In the genomic region with DNA sequence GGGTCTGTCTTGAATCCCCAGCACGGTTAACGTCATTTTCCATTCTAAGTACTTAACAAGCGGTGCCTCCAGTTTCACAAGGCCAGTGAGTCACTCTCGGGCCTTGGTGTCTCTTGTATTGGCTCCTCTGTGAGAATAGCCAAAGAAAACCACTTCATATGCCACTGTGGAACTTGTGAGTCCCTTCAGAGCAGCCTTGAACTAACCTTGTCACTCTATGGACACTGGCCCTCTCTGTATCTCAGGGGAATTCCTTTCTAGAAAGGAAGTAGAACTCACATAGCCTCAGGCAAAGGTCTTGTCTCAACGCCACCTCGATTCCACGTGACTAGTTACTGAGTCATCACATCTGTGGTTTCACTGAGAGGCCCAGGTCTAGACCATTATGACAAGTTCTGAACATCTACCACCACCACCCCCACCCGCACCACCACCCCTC, we compare ENCODE assay signal across 15 mouse cellular contexts. TPM values are rescaled to one million over a fixed set of nuclear protein-coding genes. Genes with fewer than 3 reads are reported as not detected.
A peak's percentile ranks its signal among the peaks of the same experiment; 100 is the strongest.
DNase-seq lines count a peak whose midpoint lies in the region; ATAC-seq lines count a peak whose summit lies in the region.
"Had no signal": no experiment of that assay in that cellular context is flagged by ENCODE, and none has a peak within 500 bp of the region (broad histone marks: within the 10 kb centered on the region; RNA-seq: fewer than 3 reads in every experiment).

No protein-coding gene starts in this region.

- 0 out of 2 replicates have a peak overlapping the region, but pooled peaks have one; percentile 33 for H3K27ac ChIP-seq in liver, embryonic 12.5 days
- H3K27ac ChIP-seq in liver, embryonic 11.5 days (ENCODE audit: low read depth, low read length) = no peak overlapping the region
- H3K27ac ChIP-seq in midbrain, embryonic 16.5 days (ENCODE audit: low read length) = no peak overlapping the region
- H3K27ac ChIP-seq: limb, embryonic 13.5 days had no signal

- DNase-seq in liver, embryonic 11.5 days (ENCODE audit: low spot score) = no peak
- DNase-seq in Muller cell, postnatal 12 days (ENCODE audit: inconsistent ontology term) = peak; percentile 88
- DNase-seq in kidney, postnatal 14 days = no peak
- DNase-seq in heart, postnatal 36 days = no peak
- DNase-seq: cerebellum, adult 2 months; gastrocnemius, postnatal 14 days; heart, postnatal 14 days; kidney, postnatal 25 days had no signal

- ATAC-seq in liver, embryonic 12.5 days = 0 out of 2 replicates have a peak, but pooled peaks have one; percentile 16
- ATAC-seq in liver, embryonic 11.5 days (replicated peaks; ENCODE audit: low FRiP score) = no peak
- ATAC-seq in common myeloid progenitor, adult 5-6 weeks (replicated peaks; ENCODE audit: low read depth, poor library complexity, severe bottlenecking) = 0 out of 2 replicates have a peak, but pooled peaks have one; percentile 16
- 0 out of 2 replicates have a peak, but pooled peaks have one; percentile 24 for ATAC-seq in neutrophil, adult 5-6 weeks (ENCODE audit: extremely low read depth, insufficient number of reproducible peaks, low FRiP score, poor library complexity, severe bottlenecking)
- ATAC-seq in midbrain, embryonic 16.5 days = no peak

- peaks cover 14% of the 10 kb centered on the region; the same call in 1 of the 2 replicates for H3K27me3 ChIP-seq in liver, embryonic 12.5 days (replicated peaks)
- no peaks in the 10 kb centered on the region for H3K27me3 ChIP-seq in liver, embryonic 11.5 days (replicated peaks; ENCODE audit: control insufficient read depth, insufficient read depth, low read length)
- H3K27me3 ChIP-seq in midbrain, embryonic 16.5 days (ENCODE audit: control insufficient read depth, insufficient read depth, low read depth, low read length) = no peaks in the 10 kb centered on the region

- peaks cover 50% of the 10 kb centered on the region for H3K4me1 ChIP-seq in liver, embryonic 12.5 days
- peaks cover 24% of the 10 kb centered on the region for H3K4me1 ChIP-seq in liver, embryonic 11.5 days (replicated peaks; ENCODE audit: control insufficient read depth, insufficient read depth, low read length)
- peaks cover 3% of the 10 kb centered on the region; the same call in 1 of the 2 replicates for H3K4me1 ChIP-seq in midbrain, embryonic 16.5 days (ENCODE audit: control insufficient read depth, insufficient read depth, low read length)

- no peak overlapping the region for H3K4me2 ChIP-seq in liver, embryonic 12.5 days
- H3K4me2 ChIP-seq in liver, embryonic 11.5 days = no peak overlapping the region
- H3K4me2 ChIP-seq in midbrain, embryonic 16.5 days (ENCODE audit: low read length) = no peak overlapping the region
- H3K4me2 ChIP-seq: limb, embryonic 13.5 days had no signal

- 52% methylated on average over 8 of the region's 8 CpGs for WGBS in liver, embryonic 12.5 days (ENCODE audit: insufficient replicate concordance)
- WGBS in liver, embryonic 11.5 days = 57% methylated on average over 8 of the region's 8 CpGs
- WGBS in midbrain, embryonic 16.5 days = 84% methylated on average over 8 of the region's 8 CpGs

- no peaks in the 10 kb centered on the region for H3K36me3 ChIP-seq in liver, embryonic 12.5 days
- no peaks in the 10 kb centered on the region for H3K36me3 ChIP-seq in liver, embryonic 11.5 days (ENCODE audit: control insufficient read depth, insufficient read depth, low read length)
- H3K36me3 ChIP-seq in midbrain, embryonic 16.5 days (ENCODE audit: control insufficient read depth, insufficient read depth, low read length) = no peaks in the 10 kb centered on the region
- H3K36me3 ChIP-seq: limb, embryonic 13.5 days had no signal

- intact Hi-C loops in heart, postnatal 36 days (cut with DNase I) = no loop called here

- H3K9ac ChIP-seq in liver, embryonic 12.5 days = no peak overlapping the region
- no peak overlapping the region for H3K9ac ChIP-seq in liver, embryonic 11.5 days (ENCODE audit: low read depth, low read length)
- H3K9ac ChIP-seq in midbrain, embryonic 16.5 days (ENCODE audit: low read depth, low read length) = no peak overlapping the region
- H3K9ac ChIP-seq: limb, embryonic 13.5 days had no signal

- no peaks in the 10 kb centered on the region for H3K9me3 ChIP-seq in liver, embryonic 12.5 days (replicated peaks)
- H3K9me3 ChIP-seq in liver, embryonic 11.5 days (ENCODE audit: control insufficient read depth, low read length) = no peaks in the 10 kb centered on the region
- H3K9me3 ChIP-seq in midbrain, embryonic 16.5 days (replicated peaks; ENCODE audit: control insufficient read depth, low read length, poor library complexity, severe bottlenecking) = no peaks in the 10 kb centered on the region
- H3K9me3 ChIP-seq: limb, embryonic 13.5 days; megakaryocyte, embryonic 14.5 days had no signal

- no peak overlapping the region for H3K4me3 ChIP-seq in liver, embryonic 12.5 days
- no peak overlapping the region for H3K4me3 ChIP-seq in liver, embryonic 11.5 days (ENCODE audit: low read depth, low read length)
- no peak overlapping the region for H3K4me3 ChIP-seq in midbrain, embryonic 16.5 days (ENCODE audit: low read depth, low read length)
- H3K4me3 ChIP-seq: erythroblast, embryonic 14.5 days; limb, embryonic 13.5 days; megakaryocyte, embryonic 14.5 days had no signal

RNA-seq across cellular contexts. Expression of a gene that starts 31.6 kb away (rescaled TPM):
- polyA plus RNA-seq in liver, embryonic 12.5 days (2016; fragmentation: Nextera tagmentation; extraction: Ambion mirVana) = 234 and 237 TPM in 2 replicates
- polyA plus RNA-seq in liver, embryonic 11.5 days (2014; fragmentation: Nextera tagmentation; extraction: Ambion mirVana) = 309 and 312 TPM in 2 replicates
- total RNA-seq in common myeloid progenitor, adult 5-6 weeks (2017) = 97.2 and 98.8 TPM in 2 replicates
- 50.7 and 51.7 TPM in 2 replicates for total RNA-seq in neutrophil, adult 5-6 weeks (2017)
- polyA plus RNA-seq in midbrain, embryonic 16.5 days (2015; fragmentation: Nextera tagmentation; extraction: Ambion mirVana) = 325 and 344 TPM in 2 replicates
- 100 to 1,000 TPM in 1 of 2 experiments, 10 to 100 TPM in 1; 96.6 to 101 TPM for total RNA-seq in heart, postnatal 36 days (2021)

RNA-seq across cellular contexts. Expression of a gene that starts 31.7 kb away (rescaled TPM):
- 18.8 and 22.0 TPM in 2 replicates for polyA plus RNA-seq in liver, embryonic 12.5 days (2016; fragmentation: Nextera tagmentation; extraction: Ambion mirVana)
- polyA plus RNA-seq in liver, embryonic 11.5 days (2014; fragmentation: Nextera tagmentation; extraction: Ambion mirVana) = 27.6 and 28.2 TPM in 2 replicates
- 27.6 and 31.5 TPM in 2 replicates for total RNA-seq in common myeloid progenitor, adult 5-6 weeks (2017)
- total RNA-seq in neutrophil, adult 5-6 weeks (2017) = 16.1 and 16.6 TPM in 2 replicates
- 45.0 and 58.8 TPM in 2 replicates for polyA plus RNA-seq in midbrain, embryonic 16.5 days (2015; fragmentation: Nextera tagmentation; extraction: Ambion mirVana)
- total RNA-seq in heart, postnatal 36 days (2021) = 10 to 100 TPM; 52.2 to 59.7 TPM

Comparison
In these comparisons a context has a peak if more than half of its experiments do, and no peak if none do; other contexts are left out.
1. ATAC-seq: peak in liver, embryonic 12.5 days (single experiment), common myeloid progenitor, adult 5-6 weeks (single experiment) and neutrophil, adult 5-6 weeks (single experiment); none in liver, embryonic 11.5 days (single experiment) and midbrain, embryonic 16.5 days (single experiment).